Mouse (Mus musculus) adrenal gland, postnatal 14 days (tissue): Measurements from ENCODE around the gene Epp13. TPM values are rescaled to one million over a fixed set of nuclear protein-coding genes. Genes with fewer than 3 reads are reported as not detected.
"Not testable (repeated sequence)": the region's sequence is repeated elsewhere in the genome, so short reads cannot be mapped to it uniquely, and the experiment has no call there.

Experiments used
- DNase-seq: peaks from one replicate; pipeline ENCODE4 v3.0.0; 2021; ENCODE audit warnings: mixed read lengths
- total RNA-seq: library from RNA; stranded (reverse); gene quantifications from 2 replicates; pipeline ENCODE4 v1.2.3, GENCODE M21; 2021

Gene Epp13
- total RNA-seq, 1 experiment from 2014 or later: not detected

GRCm38 (mm10) chr7:6285366-6285765 lies 32.9 kb downstream of the Epp13 start:
- no peak for DNase-seq

GRCm38 (mm10) chr7:6285842-6286705 lies 33.6 kb downstream of the Epp13 start, which contains the start of gene Zfp667:
Gene Zfp667, plus strand, starts transcription at chr7:6286579.
- DNase-seq: peak; percentile 99

DNA sequence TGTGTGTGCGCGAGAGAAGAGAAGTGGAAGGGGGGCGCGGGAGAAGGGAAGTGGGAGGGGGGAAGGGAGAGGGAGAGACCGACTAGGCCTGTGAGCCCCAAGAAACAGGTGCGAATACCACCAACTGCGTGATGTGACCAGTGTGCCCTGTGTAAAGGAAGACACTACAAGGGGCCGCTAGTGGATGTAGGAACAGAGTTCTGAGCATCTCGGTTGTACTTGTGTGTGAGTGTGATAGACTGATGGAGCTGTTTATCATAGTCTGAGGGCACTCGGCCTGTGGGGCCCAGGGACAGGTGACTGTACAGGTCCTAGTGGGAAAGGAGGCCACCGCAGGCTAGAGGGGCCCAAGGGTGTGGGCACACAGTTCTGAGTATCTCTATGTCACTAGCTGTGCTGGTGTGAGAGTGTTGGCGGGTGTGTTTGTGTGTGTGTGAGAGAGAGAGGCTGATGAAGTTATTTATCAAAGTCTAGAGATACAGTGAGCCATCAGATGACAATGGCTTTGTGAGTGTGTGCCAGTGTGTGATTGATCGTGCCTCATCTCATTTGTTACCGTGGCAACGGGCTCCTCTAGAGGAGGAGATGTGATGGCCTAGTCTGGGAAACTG lies 34.5 kb downstream of the Epp13 start:
- DNase-seq: peak; percentile 15

DNA sequence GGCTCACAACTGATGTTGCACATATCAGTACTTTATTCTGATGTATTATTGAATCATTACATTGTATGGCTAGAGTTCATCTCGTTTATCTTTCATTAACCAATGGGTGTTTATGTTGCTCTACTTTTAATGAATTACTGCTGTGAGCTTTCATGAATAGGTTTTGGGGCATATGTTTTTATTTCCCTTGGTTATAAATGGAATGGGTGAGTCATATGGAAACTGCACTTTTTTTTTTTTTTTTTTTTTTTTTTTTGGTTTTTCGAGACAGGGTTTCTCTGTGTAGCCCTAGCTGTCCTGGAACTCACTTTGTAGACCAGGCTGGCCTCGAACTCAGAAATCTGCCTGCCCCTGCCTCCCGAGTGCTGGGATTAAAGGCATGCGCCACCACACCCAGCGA lies 38.6 kb downstream of the Epp13 start:
- not testable (repeated sequence) for DNase-seq

DNA sequence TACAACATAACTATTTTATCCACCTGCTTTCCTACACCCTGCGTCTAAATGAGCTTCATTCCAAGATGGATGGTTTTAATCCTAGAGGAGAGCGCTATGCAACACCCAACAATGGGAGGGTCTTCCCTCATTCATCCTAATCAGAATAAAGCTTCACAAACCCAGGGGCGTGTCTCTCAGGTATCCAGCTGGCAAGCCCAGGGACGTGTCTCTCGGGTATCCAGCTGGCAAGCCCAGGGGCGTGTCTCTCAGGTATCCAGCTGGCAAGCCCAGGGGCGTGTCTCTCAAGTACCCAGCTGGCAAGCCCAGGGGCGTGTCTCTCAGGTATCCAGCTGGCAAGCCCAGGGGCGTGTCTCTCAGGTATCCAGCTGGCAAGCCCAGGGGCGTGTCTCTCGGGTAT lies 48.3 kb downstream of the Epp13 start:
- DNase-seq: not testable (repeated sequence)

DNA sequence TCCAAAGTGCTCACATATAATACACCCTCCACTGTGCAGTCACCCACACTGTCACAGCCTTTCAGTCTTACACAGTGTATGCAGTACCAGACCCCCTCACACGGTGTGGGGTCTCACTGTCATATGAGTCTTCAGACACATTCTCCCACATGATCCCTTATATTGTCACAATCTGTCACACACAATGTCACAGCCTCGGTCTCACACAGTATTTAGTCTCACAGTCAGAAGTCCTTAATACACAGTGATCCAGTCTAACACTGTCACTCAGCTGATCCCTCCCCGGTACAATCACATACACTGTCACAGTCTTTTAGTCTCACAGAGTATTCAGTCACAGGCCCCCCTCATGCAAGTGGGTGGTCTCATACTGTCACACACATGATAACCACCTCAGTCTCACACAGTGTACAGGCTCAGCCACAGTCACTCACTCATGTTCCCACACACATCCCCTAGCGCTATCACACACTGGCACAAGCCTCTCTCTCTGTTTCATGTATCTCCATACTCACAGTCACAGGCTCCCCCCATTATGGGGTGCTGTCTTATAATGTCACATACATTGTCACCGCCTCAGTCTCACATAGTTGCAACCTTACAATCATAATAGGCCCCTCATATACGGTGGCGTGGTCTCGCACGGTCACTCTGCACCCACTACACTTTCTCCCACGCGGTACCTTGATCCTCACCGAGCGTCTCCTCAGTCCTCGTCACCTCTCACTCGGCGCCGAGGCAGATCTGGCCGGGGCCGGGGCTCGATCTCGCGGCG lies 78.1 kb downstream of the Epp13 start:
- peak; percentile 14 for DNase-seq

DNA sequence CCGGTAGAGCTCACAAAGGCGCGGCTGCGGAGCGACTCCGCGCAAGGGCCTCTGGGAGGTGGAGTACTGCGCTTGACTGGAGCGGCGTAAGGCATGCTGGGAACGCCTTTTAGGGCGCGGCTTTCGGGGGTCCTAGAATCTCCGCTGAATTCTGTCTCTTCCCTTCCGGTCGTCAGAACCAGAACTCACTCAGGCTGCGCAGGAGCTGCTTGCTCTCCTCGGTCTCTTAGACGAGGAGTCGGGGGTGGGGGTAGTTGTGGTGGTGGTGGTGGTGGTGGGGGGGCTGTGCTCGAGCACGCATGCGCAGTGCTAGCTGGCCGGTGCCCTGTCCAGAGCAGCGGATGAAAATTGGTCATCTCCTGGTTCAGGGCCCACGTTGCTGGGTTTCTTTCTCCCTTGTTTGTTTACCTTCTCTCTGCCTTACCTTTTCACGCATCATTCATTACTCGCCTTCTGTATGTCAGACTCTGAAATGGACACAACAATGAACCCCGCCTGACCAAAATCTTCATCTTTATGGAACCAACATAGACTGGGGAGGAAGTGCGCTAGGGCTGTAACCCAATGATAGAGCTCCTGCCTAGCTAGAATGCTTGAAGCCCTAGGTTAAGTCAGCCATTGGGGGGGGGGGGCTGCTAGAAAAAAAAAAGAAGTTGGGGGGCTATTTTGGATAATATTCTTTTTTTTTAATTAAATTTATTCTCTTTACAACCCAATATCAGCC lies 78.9 kb downstream of the Epp13 start, which contains the start of gene Zfp583:
Gene Zfp583 (minus strand): TSS at position 53 of the 724 bp plus-strand sequence.
- peak; percentile 89 for DNase-seq

Other genes with a start within 250 kb of the Epp13 start
- not detected in 2 replicates for gene Vmn1r65, start 241.7 kb upstream of the Epp13 start, total RNA-seq
- not detected in 2 replicates for gene Nlrp4c, start 207.5 kb upstream of the Epp13 start, total RNA-seq
- 45.4 and 51.4 TPM in 2 replicates for gene Zfp787, start 96.7 kb upstream of the Epp13 start, total RNA-seq
- 21.5 and 23.0 TPM in 2 replicates for gene Zfp444, start 80.5 kb upstream of the Epp13 start, total RNA-seq
- gene Galp, start 55.6 kb upstream of the Epp13 start, total RNA-seq: not detected in 2 replicates
- gene Zscan5b, start 30.4 kb upstream of the Epp13 start, total RNA-seq: not detected in 2 replicates
- gene Zfp667, start 33.9 kb downstream of the Epp13 start, total RNA-seq: 7.1 and 7.2 TPM in 2 replicates
- gene Zfp583, start 78.6 kb downstream of the Epp13 start, total RNA-seq: 3.1 and 3.4 TPM in 2 replicates
- gene Gm3854, start 91.0 kb downstream of the Epp13 start, total RNA-seq: 0.48 and 0.71 TPM in 2 replicates
- 2.9 and 3.0 TPM in 2 replicates for gene Zfp78, start 110.6 kb downstream of the Epp13 start, total RNA-seq
- 2.6 and 4.8 TPM in 2 replicates for gene Zfp28, start 130.6 kb downstream of the Epp13 start, total RNA-seq
- 0.38 and 0.41 TPM in 2 replicates for gene Smim17, start 146.0 kb downstream of the Epp13 start, total RNA-seq
- 0.08 TPM in 1 of 2 replicates, not detected in the other for gene Gm20715, start 157.6 kb downstream of the Epp13 start, total RNA-seq
- gene Olfr1344, start 186.0 kb downstream of the Epp13 start, total RNA-seq: not detected in 2 replicates
- not detected in 2 replicates for gene Olfr1336, start 203.5 kb downstream of the Epp13 start, total RNA-seq
- not detected in 2 replicates for gene Olfr1346, start 214.4 kb downstream of the Epp13 start, total RNA-seq
- not detected in 2 replicates for gene Olfr5, start 234.2 kb downstream of the Epp13 start, total RNA-seq
- not detected in 2 replicates for gene Olfr1347, start 247.0 kb downstream of the Epp13 start, total RNA-seq